In genomic region chr5:35609381-35609780, GRCm38 (mm10) we compare ENCODE assay signal across 8 mouse cellular contexts. TPM values are rescaled to one million over a fixed set of nuclear protein-coding genes. Genes with fewer than 3 reads are reported as not detected.
DNase-seq lines count a peak whose midpoint lies in the region; ATAC-seq and TF ChIP-seq lines count a peak whose summit lies in the region.

No protein-coding gene starts in this region.

- H3K9me3 ChIP-seq in forebrain, embryonic 14.5 days (replicated peaks; ENCODE audit: control insufficient read depth, low read length): no peaks in the 10 kb centered on the region
- H3K9me3 ChIP-seq in hindbrain, postnatal 0 days (ENCODE audit: low read length): no peaks in the 10 kb centered on the region

- peak; percentile 34 for DNase-seq in ovary, postnatal 14 days (ENCODE audit: low spot score)
- no peak for DNase-seq in ovary, adult 18-20 months (ENCODE audit: low spot score)
- peak; percentile 68 for DNase-seq in forebrain, embryonic 14.5 days (ENCODE audit: low spot score)
- peak; percentile 71 for DNase-seq in hindbrain, postnatal 0 days (ENCODE audit: low spot score)
- peak; percentile 68 for DNase-seq in lung, postnatal 36 days
- DNase-seq in testis, postnatal 14 days (ENCODE audit: low spot score): peak; percentile 42
- DNase-seq in layer of hippocampus, adult 11-12 months (ENCODE audit: low spot score): no peak
- DNase-seq in cerebellum, adult 9-10 months: no peak

- H3K36me3 ChIP-seq in forebrain, embryonic 14.5 days (ENCODE audit: control insufficient read depth, insufficient read depth, low read length): peaks cover 14% of the 10 kb centered on the region; the same call in 1 of the 2 replicates
- H3K36me3 ChIP-seq in hindbrain, postnatal 0 days (ENCODE audit: insufficient read depth, low read length): no peaks in the 10 kb centered on the region

- no peak overlapping the region for H3K4me2 ChIP-seq in forebrain, embryonic 14.5 days (ENCODE audit: low read length)
- H3K4me2 ChIP-seq in hindbrain, postnatal 0 days (ENCODE audit: low read depth, low read length): no peak overlapping the region

- peak; percentile 54; the same call in 1 of the 2 replicates for ATAC-seq in forebrain, embryonic 14.5 days
- peak; percentile 64 for ATAC-seq in hindbrain, postnatal 0 days

- H3K4me3 ChIP-seq in forebrain, embryonic 14.5 days (ENCODE audit: low read depth, low read length): no peak overlapping the region
- H3K4me3 ChIP-seq in hindbrain, postnatal 0 days (ENCODE audit: low read length): no peak overlapping the region

- H3K27ac ChIP-seq in forebrain, embryonic 14.5 days (ENCODE audit: low read depth, low read length): no peak overlapping the region; the same call in 1 of the 2 replicates
- H3K27ac ChIP-seq in hindbrain, postnatal 0 days: no peak overlapping the region; the same call in 1 of the 2 replicates

- no peak overlapping the region for H3K9ac ChIP-seq in forebrain, embryonic 14.5 days (ENCODE audit: low read length)
- H3K9ac ChIP-seq in hindbrain, postnatal 0 days (replicated peaks; ENCODE audit: low read length): no peak overlapping the region

- 4% methylated on average over 12 of the region's 12 CpGs for WGBS in forebrain, embryonic 14.5 days
- 6% methylated on average over 12 of the region's 12 CpGs for WGBS in hindbrain, postnatal 0 days

- H3K27me3 ChIP-seq in forebrain, embryonic 14.5 days (replicated peaks; ENCODE audit: control insufficient read depth, insufficient read depth, low read length): no peaks in the 10 kb centered on the region
- H3K27me3 ChIP-seq in hindbrain, postnatal 0 days (ENCODE audit: insufficient read depth, low read length): no peaks in the 10 kb centered on the region

- H3K4me1 ChIP-seq in forebrain, embryonic 14.5 days (ENCODE audit: control insufficient read depth, insufficient read depth, low read length): peaks cover 9% of the 10 kb centered on the region
- H3K4me1 ChIP-seq in hindbrain, postnatal 0 days (ENCODE audit: insufficient read depth, low read length): peaks cover 10% of the 10 kb centered on the region; the same call in 1 of the 2 replicates

- no peak for TF ChIP-seq CTCF in hindbrain, postnatal 0 days (IDR thresholded peaks at IDR 0.05; ENCODE audit: low read depth)

RNA-seq across cellular contexts. Expression of gene Acox3, which starts 26.5 kb away (rescaled TPM):
- polyA plus RNA-seq in forebrain, embryonic 14.5 days (2014; fragmentation: Nextera tagmentation; extraction: Ambion mirVana): 14.5 and 15.2 TPM in 2 replicates
- 23.5 and 24.2 TPM in 2 replicates for total RNA-seq in hindbrain, postnatal 0 days (2014; rRNA removed)
- 11.4 and 12.7 TPM in 2 replicates for polyA plus RNA-seq in hindbrain, postnatal 0 days (2015; fragmentation: Nextera tagmentation; extraction: Ambion mirVana)

RNA-seq across cellular contexts. Expression of gene Trmt44, which starts 34.5 kb away (rescaled TPM):
- polyA plus RNA-seq in forebrain, embryonic 14.5 days (2014; fragmentation: Nextera tagmentation; extraction: Ambion mirVana): 6.1 and 8.3 TPM in 2 replicates
- 10.9 and 12.3 TPM in 2 replicates for total RNA-seq in hindbrain, postnatal 0 days (2014; rRNA removed)
- polyA plus RNA-seq in hindbrain, postnatal 0 days (2015; fragmentation: Nextera tagmentation; extraction: Ambion mirVana): 3.3 and 3.6 TPM in 2 replicates

Comparison
In these comparisons a context has a peak if more than half of its experiments do, and no peak if none do; other contexts are left out.
1. DNase-seq: peak in ovary, postnatal 14 days (single experiment), forebrain, embryonic 14.5 days (single experiment), hindbrain, postnatal 0 days (single experiment), lung, postnatal 36 days (single experiment) and testis, postnatal 14 days (single experiment); none in ovary, adult 18-20 months (single experiment), layer of hippocampus, adult 11-12 months (single experiment) and cerebellum, adult 9-10 months (single experiment).